Mouse (Mus musculus) heart, adult 11 months (tissue): ENCODE data around the gene Atp5f1.
"Not testable (repeated sequence)": the region's sequence is repeated elsewhere in the genome, so short reads cannot be mapped to it uniquely, and the experiment has no call there.

Source experiments
- DNase-seq: peaks from one replicate; pipeline ENCODE4 v3.0.0; 2022

Atp5f1 gene

GRCm38 (mm10) chr3:105959999-105960398 lies at the start of gene Atp5f1:
TSS of gene Atp5f1 (minus strand) at chr3:105960099.
- DNase-seq = no peak

DNA sequence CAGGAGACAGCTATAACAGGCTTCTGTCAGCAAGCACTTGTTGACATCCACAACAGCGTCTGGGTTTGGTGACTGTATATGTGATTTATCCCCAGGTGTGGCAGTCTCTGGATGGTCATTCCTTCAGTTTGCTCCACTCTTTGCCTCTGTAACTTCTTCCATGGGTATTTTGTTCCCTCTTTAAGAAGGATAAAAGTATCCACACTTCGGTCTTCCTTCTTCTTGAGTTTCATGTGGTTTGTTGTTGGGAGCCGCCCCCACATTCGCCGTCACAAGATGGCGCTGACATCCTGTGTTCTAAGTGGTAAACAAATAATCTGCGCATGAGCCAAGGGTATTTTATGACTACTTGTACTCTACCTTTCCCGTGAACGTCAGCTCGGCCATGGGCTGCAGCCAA lies 43.5 kb upstream of the Atp5f1 start:
- DNase-seq = peak; percentile 42

DNA sequence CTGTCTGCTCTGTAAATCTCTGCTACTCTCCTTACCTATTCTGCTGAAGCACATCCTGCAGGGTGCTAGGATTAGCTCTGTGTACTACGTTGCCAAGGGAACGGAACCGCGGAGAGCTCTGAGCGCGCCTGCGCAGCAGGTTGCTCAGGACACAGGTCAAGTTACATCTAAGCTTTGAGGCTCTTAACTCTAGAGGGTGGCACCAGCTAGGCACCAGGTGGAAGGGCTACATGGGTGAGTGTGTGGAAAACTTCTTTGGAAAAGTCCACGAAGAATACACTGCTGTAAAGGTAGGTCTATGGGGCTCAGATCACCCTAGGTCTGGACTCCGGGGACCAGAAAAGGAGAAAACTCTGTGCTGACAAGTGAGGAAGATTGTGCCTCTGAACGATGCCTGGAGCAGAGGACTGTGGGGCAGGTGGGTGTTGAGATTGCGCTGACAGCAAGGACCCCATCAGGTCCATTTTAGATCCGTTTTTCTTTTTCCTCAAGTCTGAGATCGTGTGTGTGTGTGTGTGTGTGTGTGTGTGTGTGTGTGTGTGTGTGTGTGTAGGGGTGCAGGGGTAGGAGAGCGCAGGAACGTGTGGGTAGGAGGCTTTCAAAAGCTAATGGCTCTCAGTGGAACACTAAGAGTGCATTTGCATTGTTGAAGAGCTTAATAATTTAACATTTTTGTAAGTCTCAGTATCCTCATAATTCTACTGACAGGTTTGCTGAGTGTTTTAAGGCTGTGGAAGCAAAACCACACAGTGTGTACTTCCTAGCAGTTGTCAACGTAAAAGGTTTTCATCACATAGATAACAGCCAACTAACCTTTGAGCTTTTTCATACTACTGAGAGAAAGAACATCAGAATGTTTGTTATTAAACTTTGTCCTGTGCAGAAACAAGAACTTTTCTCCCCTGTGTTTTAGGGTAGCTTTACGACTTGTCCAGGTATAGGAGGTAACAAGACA lies 41.8 kb upstream of the Atp5f1 start:
- DNase-seq = peak; percentile 87

DNA sequence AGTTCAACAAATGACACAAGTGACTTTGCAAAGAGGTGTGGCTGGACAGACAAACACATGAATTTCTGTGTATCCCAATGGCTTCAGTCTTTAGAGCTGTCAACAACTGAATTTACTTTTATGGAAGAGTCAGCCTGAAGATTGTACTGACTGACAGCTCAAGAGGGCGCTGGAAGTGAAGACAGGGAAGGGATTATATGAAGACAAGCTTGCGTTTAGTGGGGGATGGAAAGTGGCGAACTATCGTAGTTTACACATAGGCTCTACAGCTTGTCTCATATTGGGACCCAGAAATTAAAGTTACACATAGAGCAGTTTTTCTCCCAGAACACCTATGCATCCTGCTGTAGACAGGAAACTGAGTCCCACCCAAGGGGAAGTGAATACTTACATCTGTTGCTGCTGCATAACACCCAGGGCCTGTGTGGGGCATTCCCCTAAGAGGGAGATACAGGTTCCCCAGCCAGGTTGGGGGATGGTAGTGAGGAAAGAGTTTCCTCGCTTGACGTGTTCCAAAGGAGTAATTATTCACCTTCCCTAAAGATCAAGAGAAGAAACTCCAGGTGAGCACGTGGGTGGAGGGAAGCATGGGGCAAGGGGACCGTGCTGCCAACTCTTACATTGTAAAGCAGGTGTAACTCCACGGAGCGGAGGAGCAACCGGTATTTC lies 40.9 kb upstream of the Atp5f1 start:
- DNase-seq = peak; percentile 84

- no peak for DNase-seq
Measured at GRCm38 (mm10) chr3:105994730-105995129, 34.8 kb upstream of the Atp5f1 start.

DNA sequence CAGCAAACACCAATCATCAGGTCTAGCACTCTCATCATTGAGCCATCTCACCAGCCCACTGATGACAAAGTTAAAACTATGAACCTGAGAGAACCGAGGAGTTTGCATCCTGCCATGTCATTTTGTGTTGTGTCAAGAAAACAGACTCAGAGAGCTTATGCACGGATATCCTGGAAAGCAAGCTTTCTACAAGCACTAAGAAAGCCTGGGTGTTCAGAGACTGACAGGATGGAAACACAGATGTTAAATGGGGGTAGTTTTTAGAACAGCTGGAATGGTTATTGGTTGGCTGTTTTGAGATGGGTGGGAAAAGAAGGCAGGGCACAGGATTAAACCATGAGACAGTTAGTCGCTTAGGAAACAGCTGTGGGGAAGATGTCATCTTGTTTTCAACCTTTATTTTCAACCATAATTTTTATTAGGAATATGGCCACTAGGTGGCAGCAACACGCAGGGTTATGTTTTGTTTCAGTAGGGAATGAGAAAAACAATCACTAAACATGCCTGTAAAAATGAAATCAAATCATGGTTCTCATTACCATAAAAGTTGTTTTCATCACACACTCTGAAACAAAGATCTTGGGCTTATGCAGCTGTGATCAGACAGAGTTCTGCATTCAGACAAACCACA lies 31.9 kb upstream of the Atp5f1 start:
- peak; percentile 80 for DNase-seq

DNA sequence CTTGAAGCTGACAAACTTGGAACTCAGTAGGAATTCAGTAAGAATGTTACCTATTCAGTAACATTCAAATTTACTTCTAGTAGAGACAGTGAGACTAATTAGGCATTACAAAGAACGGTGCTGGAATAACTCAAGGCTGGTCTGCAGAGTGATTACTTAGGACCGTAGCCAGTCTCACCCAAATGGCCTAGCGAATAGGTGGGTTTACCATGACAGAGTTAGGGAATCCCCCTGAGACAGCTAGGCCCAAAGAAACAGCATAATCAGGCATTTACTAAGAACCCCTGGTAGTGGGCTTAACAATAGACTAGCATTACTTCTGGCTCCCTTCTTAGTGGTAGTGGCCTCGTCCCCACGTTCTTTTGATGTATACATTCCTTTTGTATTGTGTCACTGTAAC lies 29.7 kb upstream of the Atp5f1 start:
- DNase-seq = not testable (repeated sequence)

- no peak for DNase-seq
Measured at GRCm38 (mm10) chr3:105974174-105974573, 14.3 kb upstream of the Atp5f1 start.

- no peak for DNase-seq
Measured at GRCm38 (mm10) chr3:105973411-105973810, 13.5 kb upstream of the Atp5f1 start, which contains the start of gene Ovgp1. TSS of gene Ovgp1 (plus strand) at chr3:105973711.

DNA sequence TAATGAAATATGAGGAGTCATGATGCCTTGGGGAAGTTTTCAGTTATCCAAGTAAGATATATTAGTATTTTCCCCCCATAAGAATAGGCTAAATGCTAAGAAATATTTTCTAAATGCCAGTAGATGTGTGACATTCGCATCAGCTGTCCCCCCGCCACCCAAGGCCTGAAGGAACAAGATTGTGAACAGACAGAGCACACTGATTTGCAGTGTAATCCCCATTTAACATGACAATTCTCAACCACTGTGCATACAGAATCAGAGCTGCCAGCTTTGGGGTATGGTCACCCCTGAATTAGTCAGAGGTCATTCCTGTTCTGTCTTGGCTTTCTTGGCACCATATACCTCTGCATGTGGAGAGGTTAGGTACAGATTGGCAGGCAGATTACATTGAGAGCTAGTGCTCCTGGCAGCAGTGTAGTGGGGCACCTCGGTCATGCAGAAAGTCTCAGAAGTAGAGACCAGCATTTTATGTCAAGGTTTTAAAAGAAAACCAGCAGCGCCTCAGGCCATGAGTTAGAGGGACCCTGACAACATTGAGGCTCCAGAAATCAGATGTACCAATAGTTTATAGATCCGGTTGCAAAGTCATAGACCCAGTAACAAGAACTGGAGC lies 12.0 kb upstream of the Atp5f1 start:
- no peak for DNase-seq

DNA sequence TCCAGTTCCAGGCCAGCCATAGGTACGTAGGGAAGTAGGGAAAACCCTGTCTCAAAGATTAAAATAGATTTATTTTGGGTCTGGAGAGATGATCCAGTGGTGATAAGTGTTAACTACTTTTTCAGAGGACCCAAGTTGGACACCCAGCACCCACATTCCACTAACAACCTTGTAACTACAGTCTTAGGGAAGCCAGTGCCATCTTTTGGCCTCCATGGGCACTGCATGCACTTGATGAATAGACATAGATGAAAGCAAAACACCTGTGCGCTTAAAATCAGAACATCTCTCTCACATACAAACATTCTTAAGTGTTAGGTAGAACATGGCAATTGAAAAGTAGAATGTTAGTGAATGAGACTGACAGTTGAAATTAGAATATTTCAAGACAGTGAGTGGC lies 801 bp upstream of the Atp5f1 start:
- peak; percentile 15 for DNase-seq

GRCm38 (mm10) chr3:105959585-105959984 lies 314 bp downstream of the Atp5f1 start:
- DNase-seq = no peak

GRCm38 (mm10) chr3:105958974-105959580 lies 822 bp downstream of the Atp5f1 start, which contains the start of gene Wdr77:
TSS of gene Wdr77 (plus strand) at chr3:105959369.
- peak; percentile 99 for DNase-seq

DNA sequence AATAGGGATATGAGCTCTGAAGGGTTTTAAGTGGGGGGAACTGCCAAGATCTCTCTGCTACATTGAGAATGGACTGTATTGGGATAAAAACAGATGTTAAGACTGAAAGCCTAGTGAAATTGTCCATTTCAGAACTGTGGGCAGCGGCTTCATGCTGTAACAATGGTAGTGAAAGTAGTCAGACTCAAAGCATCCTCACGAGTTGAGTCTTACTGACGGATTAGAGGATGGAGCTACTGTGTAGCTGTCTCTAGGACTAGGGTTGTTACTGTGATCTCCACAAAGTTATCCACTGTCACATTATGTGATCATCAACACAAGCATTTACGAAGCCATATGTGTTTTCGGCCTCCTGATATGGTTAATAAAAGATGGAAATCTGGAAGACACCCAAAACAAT lies 1.7 kb downstream of the Atp5f1 start:
- DNase-seq = no peak

DNA sequence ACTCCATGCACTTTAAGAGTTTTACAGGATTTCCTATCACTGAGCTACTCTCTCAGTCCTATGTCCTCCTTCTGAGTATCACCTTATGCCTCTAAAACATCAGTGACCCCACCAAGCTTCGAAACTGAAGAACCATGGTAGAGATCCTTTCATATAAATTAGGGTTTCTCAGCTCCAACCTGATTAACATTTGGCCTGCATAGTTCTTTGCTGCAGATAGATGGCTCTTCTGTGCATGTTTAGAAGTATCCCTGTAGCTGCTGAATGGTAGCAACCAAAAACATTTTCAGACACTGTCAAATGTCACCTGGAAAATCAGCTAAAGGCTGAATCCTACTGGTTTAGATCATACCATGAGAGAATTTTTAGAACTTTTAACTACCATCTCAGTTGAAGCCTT lies 2.7 kb downstream of the Atp5f1 start:
- DNase-seq = no peak

DNA sequence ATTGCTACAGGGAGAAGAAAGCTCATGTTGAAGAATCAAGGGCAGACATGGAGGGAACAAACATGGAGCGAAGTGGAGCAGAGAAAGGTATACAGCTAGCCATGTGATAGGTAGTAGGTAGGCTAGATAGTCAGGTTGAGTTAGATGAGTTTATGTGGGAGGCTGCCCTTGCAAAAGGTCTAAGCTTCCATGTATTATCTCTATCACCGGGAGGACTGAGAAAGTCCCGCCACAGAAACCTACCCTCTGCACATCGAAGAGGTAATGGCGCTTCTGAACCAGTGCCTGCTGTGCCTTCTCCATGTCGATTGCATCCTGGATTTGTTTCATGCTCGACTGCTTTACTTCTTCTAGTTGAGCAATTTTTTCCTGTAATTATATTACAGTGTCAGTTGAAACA lies 8.6 kb downstream of the Atp5f1 start:
- peak; percentile 70 for DNase-seq

GRCm38 (mm10) chr3:105936111-105936510 lies 23.8 kb downstream of the Atp5f1 start:
- no peak for DNase-seq

DNA sequence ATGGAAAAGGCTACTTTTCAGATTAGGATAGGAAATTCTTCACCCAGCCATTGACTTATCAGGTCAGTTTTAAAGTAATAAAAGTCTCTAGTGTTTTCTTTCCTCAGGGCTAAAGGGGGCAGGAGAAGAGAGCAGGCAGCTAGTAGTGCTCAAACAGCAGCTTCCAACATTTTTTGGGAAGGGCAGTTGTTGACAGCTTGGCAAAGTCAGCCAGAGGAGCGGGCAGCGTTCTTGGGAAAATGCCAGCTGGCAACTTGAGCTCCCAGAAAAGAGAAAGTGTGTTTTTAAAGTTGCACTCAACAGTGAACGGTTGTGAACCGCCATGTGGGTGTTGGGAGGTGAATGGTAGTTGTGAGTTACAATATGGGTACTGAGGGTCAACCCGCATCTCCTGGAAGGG lies 24.9 kb downstream of the Atp5f1 start:
- peak; percentile 96 for DNase-seq

GRCm38 (mm10) chr3:105933926-105934325 lies 26.0 kb downstream of the Atp5f1 start:
- DNase-seq = peak; percentile 36

DNA sequence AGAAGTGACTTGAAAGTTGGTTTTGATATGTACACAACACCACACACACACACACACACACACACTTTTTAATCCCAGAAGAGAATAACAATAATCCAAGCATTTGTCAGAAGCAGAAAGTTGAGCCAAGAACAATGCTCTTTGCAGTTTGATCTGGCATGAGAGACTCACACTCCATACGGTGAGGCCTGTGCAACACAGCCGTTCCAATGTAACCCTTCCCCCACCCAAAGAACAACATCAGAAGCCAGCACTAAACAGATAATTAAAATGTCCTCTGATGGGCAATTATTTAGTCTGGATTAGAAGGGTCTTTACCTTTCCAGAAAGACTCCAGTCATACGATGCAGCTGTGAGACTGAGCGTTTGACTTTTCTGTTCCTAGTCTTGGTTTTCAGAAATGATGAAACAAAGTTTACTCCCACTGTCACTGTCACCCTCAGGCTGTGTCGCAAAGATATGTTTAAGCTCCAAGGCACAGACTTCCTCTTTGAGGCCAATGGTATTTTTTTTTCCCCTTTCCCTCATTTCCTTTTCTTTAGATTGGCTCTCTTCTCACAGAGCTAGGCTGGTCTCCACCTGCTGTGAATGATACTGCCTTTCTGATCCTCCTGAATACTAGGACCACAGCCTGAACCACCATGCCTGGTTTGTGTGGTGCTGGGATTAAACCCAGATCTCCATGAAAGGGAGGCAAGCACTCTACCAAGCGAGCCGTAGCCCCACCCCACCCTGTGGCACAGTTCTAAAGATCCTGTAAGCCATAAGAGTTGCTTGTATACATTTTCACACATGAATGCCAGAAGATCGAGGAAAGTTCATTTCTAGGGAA lies 27.4 kb downstream of the Atp5f1 start, which contains the start of gene I830077J02Rik:
TSS of gene I830077J02Rik (minus strand) at position 425 of the 832 bp plus-strand sequence.
- peak; percentile 88 for DNase-seq

DNA sequence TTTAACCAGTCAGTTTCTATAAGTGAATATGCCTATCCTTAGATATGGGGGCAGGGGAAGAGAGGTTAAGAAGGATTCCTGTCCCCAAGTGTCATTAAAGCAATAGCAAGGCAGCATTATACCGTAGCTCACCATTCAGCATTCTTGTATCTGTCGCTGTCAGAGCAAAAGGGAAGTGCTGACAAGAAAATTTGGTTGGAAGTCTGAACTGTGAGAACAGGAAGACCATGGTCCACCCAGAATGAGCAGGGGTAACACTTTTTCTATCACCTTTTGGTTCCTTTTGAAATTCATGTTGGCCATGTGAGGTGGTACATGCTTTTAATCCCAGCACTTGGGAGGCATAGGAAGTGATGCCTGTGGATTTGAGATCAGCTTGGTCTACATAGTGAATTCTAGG lies 28.8 kb downstream of the Atp5f1 start:
- DNase-seq = peak; percentile 76
